Mouse (Mus musculus) lung, embryonic 14.5 days (tissue): ENCODE measurements at regions not wholly inside any gene's neighbourhood (a gene's known extent, or its start where the extent isn't known, plus 50 kb on each side); places are given as distances from the start of the nearest gene placed in this dataset.

Experiments
- ATAC-seq: fragments of 200-750 bp; cut with Nextera tagmentation; 2 replicates; pipeline ENCODE4 v1.8.0; 2017; ENCODE audit warnings: mild to moderate bottlenecking, moderate TSS enrichment, moderate library complexity; ENCODE audit not compliant: insufficient read depth
- DNase-seq: peaks from one replicate; pipeline ENCODE4 v3.0.0-alpha.2; 2015
- H3K27ac ChIP-seq: fragments of 300-500 bp; sonication (generic); 2 replicates; pipeline ENCODE4 v1.5.1; 2014; ENCODE audit warnings: low read depth, mild to moderate bottlenecking, moderate library complexity
- H3K27me3 ChIP-seq: fragments of 300-500 bp; sonication (generic); 2 replicates; pipeline ENCODE4 v1.6.1; 2014; ENCODE audit warnings: low read length, control low read depth; ENCODE audit not compliant: insufficient read depth
- H3K36me3 ChIP-seq: fragments of 300-500 bp; sonication (generic); 2 replicates; pipeline ENCODE4 v1.6.1; 2014; ENCODE audit warnings: control low read depth; ENCODE audit not compliant: insufficient read depth
- H3K4me1 ChIP-seq: fragments of 300-500 bp; sonication (generic); 2 replicates; pipeline ENCODE4 v1.6.1; 2014; ENCODE audit warnings: antibody characterized with exemption, control low read depth; ENCODE audit not compliant: insufficient read depth
- H3K4me2 ChIP-seq: fragments of 300-500 bp; sonication (generic); 2 replicates; pipeline ENCODE4 v1.6.1; 2014; ENCODE audit warnings: mild to moderate bottlenecking
- H3K4me3 ChIP-seq: fragments of 300-500 bp; sonication (generic); 2 replicates; pipeline ENCODE4 v1.5.1; 2014; ENCODE audit warnings: low read depth, low read length
- H3K9ac ChIP-seq: fragments of 300-500 bp; sonication (generic); 2 replicates; pipeline ENCODE4 v1.6.1; 2014
- H3K9me3 ChIP-seq: fragments of 300-500 bp; sonication (generic); 2 replicates; pipeline ENCODE4 v1.6.1; 2016; ENCODE audit warnings: low read depth, low read length, control low read depth
- CTCF ChIP-seq: IDR thresholded peaks from 2 replicates; pipeline ENCODE4 v1.5.1; 2016; ENCODE audit warnings: antibody characterized with exemption, low read depth
- WGBS: fragments of 180-500 bp; shearing (Covaris S2); extraction: QIAGEN DNeasy Blood & Tissue Kit; methylation state at CpG from one replicate; pipeline ENCODE4 v1.1.7; 2014; 5-methylcytosine and 5-hydroxymethylcytosine counted together

DNA sequence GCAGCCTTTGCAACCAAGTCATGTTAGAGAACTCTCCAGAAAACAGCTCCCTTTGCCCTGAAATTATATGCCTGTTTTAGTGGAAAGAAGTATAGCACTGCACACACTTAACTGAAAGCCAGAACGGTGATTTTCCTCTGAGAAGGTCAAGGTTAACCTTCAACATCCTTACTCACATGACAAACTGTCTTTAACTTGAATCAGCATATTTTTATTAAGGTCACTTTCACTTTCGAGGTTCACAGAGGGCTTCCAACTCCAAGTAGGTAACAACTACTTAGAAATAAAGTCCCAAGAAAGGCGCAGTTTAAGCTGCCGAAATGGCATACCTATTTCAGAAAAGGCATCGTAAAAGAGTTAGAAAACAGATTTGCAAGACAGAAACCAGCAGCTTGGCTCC is 502.4 kb downstream of the Adgrl2 start:
- Histone ChIP-seq H3K36me3 (no peaks in the 10 kb centered on the region), H3K9me3 (no peaks in the 10 kb centered on the region), H3K4me3 (no peak overlapping the region), H3K27me3 (no peaks in the 10 kb centered on the region), H3K9ac (no peak overlapping the region), H3K27ac (no peak overlapping the region), H3K4me2 (no peak overlapping the region), H3K4me1 (no peaks in the 10 kb centered on the region)
- WGBS: 70% methylated on average over 5 of the region's 5 CpGs
- TF ChIP-seq CTCF: no peak
- no peak for DNase-seq
- no peak for ATAC-seq

DNA sequence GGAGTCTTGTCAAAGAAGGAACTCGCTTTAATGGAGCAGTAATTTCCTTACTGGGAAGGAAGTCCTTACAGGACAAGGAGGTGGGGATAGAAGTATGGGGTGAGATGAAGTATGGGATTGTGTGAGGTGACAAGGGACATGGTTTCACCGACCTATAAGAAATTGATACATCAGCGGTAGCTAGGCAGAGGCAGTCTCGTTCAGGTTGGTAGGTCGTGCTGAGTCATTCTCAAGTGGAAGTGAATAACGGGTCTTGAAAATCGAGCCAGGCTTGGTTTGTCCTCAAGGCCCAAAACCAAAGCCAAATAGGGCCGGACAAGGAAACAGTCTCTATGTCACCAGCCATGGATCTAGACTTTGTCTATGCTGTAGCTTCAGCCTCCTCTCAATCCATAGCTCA is 514.5 kb downstream of the Adgrl2 start:
- no peak overlapping the region for H3K27ac ChIP-seq
- H3K4me3 ChIP-seq: no peak overlapping the region
- no peaks in the 10 kb centered on the region for H3K4me1 ChIP-seq
- ATAC-seq (no peak), DNase-seq (no peak)
- WGBS: 87% methylated on average over 8 of the region's 8 CpGs
- H3K9me3 ChIP-seq: no peaks in the 10 kb centered on the region
- no peak overlapping the region for H3K4me2 ChIP-seq
- no peak for TF ChIP-seq CTCF
- no peak overlapping the region for H3K9ac ChIP-seq
- no peaks in the 10 kb centered on the region for H3K36me3 ChIP-seq
- H3K27me3 ChIP-seq: no peaks in the 10 kb centered on the region

DNA sequence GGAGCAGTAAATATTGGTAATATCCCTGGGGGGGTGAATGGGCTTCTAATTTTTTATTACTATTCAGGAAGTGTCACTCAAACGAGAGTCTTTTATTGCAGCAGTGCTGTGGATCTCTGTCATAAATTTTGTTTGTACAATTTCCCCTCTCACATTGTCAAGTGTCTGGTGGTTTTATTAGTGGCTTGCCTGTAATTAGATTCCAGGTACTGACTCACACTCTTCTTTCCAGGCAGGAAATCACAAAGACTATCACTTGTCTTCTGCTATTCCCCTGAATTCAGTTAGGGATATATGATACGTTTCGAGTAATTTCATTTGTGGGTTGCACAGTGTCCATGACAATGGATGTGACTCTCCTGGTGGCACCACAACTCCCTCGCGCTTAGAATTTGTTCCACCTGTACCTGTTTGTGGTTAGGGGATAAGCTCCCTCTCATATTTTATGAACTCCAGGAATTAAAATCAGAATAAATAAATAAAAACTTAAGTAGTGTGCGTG is 517.4 kb downstream of the Adgrl2 start:
- ATAC-seq (no peak), DNase-seq (no peak)
- Histone ChIP-seq H3K27ac (no peak overlapping the region), H3K4me2 (no peak overlapping the region), H3K9me3 (no peaks in the 10 kb centered on the region), H3K9ac (no peak overlapping the region), H3K36me3 (no peaks in the 10 kb centered on the region), H3K4me1 (no peaks in the 10 kb centered on the region), H3K27me3 (no peaks in the 10 kb centered on the region), H3K4me3 (no peak overlapping the region)
- WGBS: 81% methylated on average over 6 of the region's 6 CpGs
- TF ChIP-seq CTCF: no peak

DNA sequence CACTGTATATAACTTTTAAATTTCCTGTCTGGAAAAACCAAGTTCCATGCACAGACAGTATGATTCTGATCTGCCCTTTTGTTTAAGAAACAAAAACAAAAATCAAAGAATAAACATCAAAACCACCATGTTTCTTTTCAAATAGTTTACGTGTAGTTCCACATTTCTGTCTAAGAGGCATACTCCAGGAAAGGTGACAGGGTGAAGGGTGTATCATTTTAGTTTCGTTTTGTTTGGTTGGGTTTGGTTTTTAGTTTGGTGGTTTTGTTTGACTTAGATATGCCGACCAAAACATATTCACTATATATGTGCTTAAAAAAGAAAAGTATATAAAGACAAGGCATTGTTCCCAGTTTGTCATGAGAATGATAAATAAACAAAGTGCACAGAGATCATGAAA is 524.9 kb downstream of the Adgrl2 start:
- Histone ChIP-seq H3K36me3 (no peaks in the 10 kb centered on the region), H3K9me3 (no peaks in the 10 kb centered on the region), H3K27me3 (no peaks in the 10 kb centered on the region), H3K27ac (no peak overlapping the region), H3K4me3 (no peak overlapping the region), H3K4me1 (no peaks in the 10 kb centered on the region), H3K4me2 (no peak overlapping the region), H3K9ac (no peak overlapping the region)
- ATAC-seq (no peak), DNase-seq (no peak)
- WGBS: 62% methylated on average over 3 of the region's 3 CpGs
- no peak for TF ChIP-seq CTCF

DNA sequence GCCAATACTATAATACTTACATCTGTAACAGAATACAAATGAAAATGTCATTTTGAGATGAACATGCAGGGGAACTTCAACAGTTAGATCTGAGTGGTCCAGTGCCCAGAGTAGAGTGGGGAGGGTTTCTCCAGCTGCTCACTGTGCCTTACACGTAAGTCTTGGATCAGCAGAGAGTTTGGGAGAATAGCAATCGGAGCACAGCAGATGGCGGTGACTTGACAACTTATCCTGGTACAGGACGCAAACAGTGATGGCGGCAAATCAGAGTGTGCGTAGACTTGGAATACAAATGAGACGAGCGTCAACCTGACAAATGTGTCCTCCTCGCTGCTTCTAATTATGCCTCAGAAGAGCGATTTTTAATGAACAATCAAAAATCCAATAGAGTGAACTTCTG is 527.6 kb downstream of the Adgrl2 start:
- no peaks in the 10 kb centered on the region for H3K27me3 ChIP-seq
- no peaks in the 10 kb centered on the region for H3K36me3 ChIP-seq
- no peak for ATAC-seq
- H3K9ac ChIP-seq: no peak overlapping the region
- no peaks in the 10 kb centered on the region for H3K4me1 ChIP-seq
- DNase-seq: no peak
- peak overlapping the region; percentile 20; the same call in 1 of the 2 replicates for H3K4me2 ChIP-seq
- 63% methylated on average over 10 of the region's 10 CpGs for WGBS
- H3K27ac ChIP-seq: no peak overlapping the region
- no peak overlapping the region for H3K4me3 ChIP-seq
- H3K9me3 ChIP-seq: no peaks in the 10 kb centered on the region
- TF ChIP-seq CTCF: no peak

DNA sequence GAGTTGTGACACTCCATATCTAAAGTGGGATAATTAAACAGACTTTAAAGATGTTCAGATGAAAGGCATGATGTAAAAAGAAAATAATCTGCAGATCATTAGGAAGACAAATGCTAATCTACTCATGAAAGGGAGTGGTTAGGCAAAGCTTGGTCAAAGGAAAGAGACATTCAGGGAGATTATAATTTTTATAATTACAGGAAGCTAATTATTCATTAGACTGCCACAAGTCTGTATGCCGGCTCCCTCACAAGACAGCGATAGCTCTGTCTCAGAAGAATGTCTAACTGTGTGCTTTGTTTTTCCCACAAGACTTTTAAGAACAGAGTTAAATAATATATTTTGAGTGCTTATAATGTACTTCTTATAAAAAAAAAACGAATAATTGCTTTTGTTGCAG is 541.5 kb downstream of the Adgrl2 start:
- no peak overlapping the region for H3K4me3 ChIP-seq
- H3K36me3 ChIP-seq: no peaks in the 10 kb centered on the region
- H3K4me2 ChIP-seq: no peak overlapping the region
- WGBS: 55% methylated on average over 3 of the region's 3 CpGs
- H3K9me3 ChIP-seq: no peaks in the 10 kb centered on the region
- no peak for ATAC-seq
- no peak for TF ChIP-seq CTCF
- H3K4me1 ChIP-seq: no peaks in the 10 kb centered on the region; the same call in 1 of the 2 replicates
- H3K27ac ChIP-seq: no peak overlapping the region
- no peaks in the 10 kb centered on the region for H3K27me3 ChIP-seq
- H3K9ac ChIP-seq: no peak overlapping the region
- DNase-seq: no peak

DNA sequence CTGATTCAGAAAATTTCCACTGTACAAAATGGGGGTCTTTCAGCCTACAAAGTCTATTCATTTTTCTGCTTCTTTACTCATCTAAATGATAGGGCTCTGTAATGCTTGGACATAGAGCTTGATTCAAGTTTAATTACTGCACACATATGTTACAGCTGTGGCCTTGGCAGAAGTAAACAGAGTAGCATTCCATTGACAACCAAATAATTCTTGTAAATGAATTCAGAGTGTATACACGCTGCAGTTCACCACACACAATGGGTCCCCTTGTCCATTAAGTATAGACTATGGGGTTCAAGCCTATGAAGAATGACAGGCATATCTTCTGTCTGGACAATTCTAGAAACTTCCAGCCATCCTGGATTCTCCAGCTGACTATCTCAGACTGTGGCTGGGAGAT is 541.9 kb downstream of the Adgrl2 start:
- Histone ChIP-seq H3K9me3 (no peaks in the 10 kb centered on the region), H3K36me3 (no peaks in the 10 kb centered on the region), H3K27ac (no peak overlapping the region), H3K9ac (no peak overlapping the region), H3K27me3 (no peaks in the 10 kb centered on the region), H3K4me3 (no peak overlapping the region), H3K4me2 (no peak overlapping the region), H3K4me1 (no peaks in the 10 kb centered on the region; the same call in 1 of the 2 replicates)
- DNase-seq (peak; percentile 13), ATAC-seq (no peak)
- WGBS: 38% methylated on average over 1 of the region's 1 CpGs
- TF ChIP-seq CTCF: no peak

DNA sequence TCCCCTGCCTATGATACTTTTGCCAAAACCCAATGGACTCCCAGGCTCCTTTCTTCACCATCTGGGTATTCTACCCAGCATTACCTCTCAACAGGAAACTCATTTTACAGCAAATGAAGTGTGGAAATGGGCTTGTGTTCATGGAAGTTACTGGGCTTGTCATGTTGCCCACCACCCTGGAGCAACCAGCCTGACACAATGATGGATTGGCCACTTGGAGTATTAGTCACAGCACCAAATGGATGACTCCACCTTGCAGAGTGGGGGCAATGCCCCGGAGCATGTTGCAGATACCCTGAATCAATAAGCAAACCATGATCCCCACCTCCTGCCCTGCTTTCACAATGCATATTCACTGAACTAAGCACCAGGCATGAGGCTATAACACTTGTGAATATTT is 543.5 kb downstream of the Adgrl2 start:
- H3K9ac ChIP-seq: no peak overlapping the region
- WGBS: 27% methylated on average over 1 of the region's 1 CpGs
- no peak for ATAC-seq
- H3K4me1 ChIP-seq: no peaks in the 10 kb centered on the region; the same call in 1 of the 2 replicates
- no peaks in the 10 kb centered on the region for H3K27me3 ChIP-seq
- no peak for TF ChIP-seq CTCF
- no peaks in the 10 kb centered on the region for H3K9me3 ChIP-seq
- no peak overlapping the region for H3K4me2 ChIP-seq
- no peaks in the 10 kb centered on the region for H3K36me3 ChIP-seq
- no peak overlapping the region for H3K4me3 ChIP-seq
- no peak overlapping the region for H3K27ac ChIP-seq
- DNase-seq: no peak
